Mouse (Mus musculus) spleen, adult 2 months (tissue): ENCODE measurements at regions not wholly inside any gene's neighbourhood (a gene's known extent, or its start where the extent isn't known, plus 50 kb on each side); places are given as distances from the start of the nearest gene placed in this dataset.

Experiments
- DNase-seq, 2 experiments: peaks; one replicate each; pipeline versions ENCODE4 v3.0.0 to v3.0.0-alpha.2; 2012 to 2021; ENCODE audit warnings: low spot score in 2 of 2, low read depth in 1 of 2
- H3K27ac ChIP-seq: fragments of 200-500 bp; 2 replicates; pipeline ENCODE4 v1.5.1; 2012; ENCODE audit warnings: low read length, inconsistent platforms; ENCODE audit not compliant: insufficient read depth
- H3K27me3 ChIP-seq: fragments of 200-500 bp; 2 replicates; pipeline ENCODE4 v1.6.1; 2012; ENCODE audit warnings: mild to moderate bottlenecking, moderate library complexity, low read length, inconsistent platforms; ENCODE audit not compliant: control insufficient read depth, insufficient read depth
- H3K36me3 ChIP-seq: fragments of 200-500 bp; 2 replicates; pipeline ENCODE4 v1.6.1; 2012; ENCODE audit warnings: mild to moderate bottlenecking, low read length, inconsistent platforms; ENCODE audit not compliant: control insufficient read depth, insufficient read depth
- H3K4me1 ChIP-seq: fragments of 200-500 bp; 2 replicates; pipeline ENCODE4 v1.6.1; 2011; ENCODE audit warnings: inconsistent platforms; ENCODE audit not compliant: control insufficient read depth, insufficient read depth, insufficient read length
- H3K4me3 ChIP-seq: fragments of 200-500 bp; 2 replicates; pipeline ENCODE4 v1.5.1; 2011; ENCODE audit warnings: mild to moderate bottlenecking, inconsistent platforms; ENCODE audit not compliant: insufficient read depth, insufficient read length; ENCODE audit errors: extremely low read depth
- CTCF ChIP-seq: fragments of 200-500 bp; IDR thresholded peaks from 2 replicates; pipeline ENCODE4 v1.5.1; 2011; ENCODE audit warnings: mild to moderate bottlenecking, inconsistent platforms; ENCODE audit not compliant: insufficient read depth, insufficient read length, insufficient replicate concordance; ENCODE audit errors: extremely low read depth
- POLR2A ChIP-seq: fragments of 200-500 bp; IDR thresholded peaks from 2 replicates; pipeline ENCODE4 v1.6.1; 2011; ENCODE audit warnings: low read depth, low read length, inconsistent platforms
- WGBS: fragments of 180-500 bp; shearing (Covaris S2); methylation state at CpG from one replicate; pipeline ENCODE4 v1.1.7; 2018; 5-methylcytosine and 5-hydroxymethylcytosine counted together

GRCm38 (mm10) chr7:133203933-133204332, 79.8 kb upstream of the Ctbp2 start:
- Histone ChIP-seq H3K36me3 (no peaks in the 10 kb centered on the region), H3K4me1 (no peaks in the 10 kb centered on the region), H3K27ac (no peak overlapping the region), H3K4me3 (no peak overlapping the region), H3K27me3 (no peaks in the 10 kb centered on the region)
- TF ChIP-seq POLR2A (no peak), CTCF (no peak)
- WGBS, result 96% methylated on average over 7 of the region's 7 CpGs
- no peak for DNase-seq

- no peak overlapping the region for H3K27ac ChIP-seq
- no peak for TF ChIP-seq CTCF
- TF ChIP-seq POLR2A, result no peak
- no peaks in the 10 kb centered on the region for H3K27me3 ChIP-seq
- no peak for DNase-seq
- WGBS, result 72% methylated on average over 13 of the region's 13 CpGs
- H3K36me3 ChIP-seq, result no peaks in the 10 kb centered on the region
- no peaks in the 10 kb centered on the region for H3K4me1 ChIP-seq
- H3K4me3 ChIP-seq, result no peak overlapping the region
Observed at GRCm38 (mm10) chr7:133202092-133202880, 78.1 kb upstream of the Ctbp2 start.

GRCm38 (mm10) chr7:133199046-133199445, 74.9 kb upstream of the Ctbp2 start:
- TF ChIP-seq POLR2A (no peak), CTCF (no peak)
- H3K27ac ChIP-seq, result no peak overlapping the region
- H3K4me1 ChIP-seq, result no peaks in the 10 kb centered on the region
- DNase-seq, result no peak
- 39% methylated on average over 4 of the region's 4 CpGs for WGBS
- no peak overlapping the region for H3K4me3 ChIP-seq
- no peaks in the 10 kb centered on the region for H3K36me3 ChIP-seq
- no peaks in the 10 kb centered on the region for H3K27me3 ChIP-seq

- no peaks in the 10 kb centered on the region for H3K36me3 ChIP-seq
- H3K4me3 ChIP-seq, result no peak overlapping the region
- no peaks in the 10 kb centered on the region for H3K4me1 ChIP-seq
- H3K27me3 ChIP-seq, result no peaks in the 10 kb centered on the region
- no peak for TF ChIP-seq CTCF
- TF ChIP-seq POLR2A, result no peak
- H3K27ac ChIP-seq, result no peak overlapping the region
- WGBS, result 65% methylated on average over 7 of the region's 7 CpGs
- DNase-seq, result no peak
Observed at GRCm38 (mm10) chr7:133189880-133190462, 65.8 kb upstream of the Ctbp2 start.

GRCm38 (mm10) chr7:133185931-133186601, 61.9 kb upstream of the Ctbp2 start:
- H3K36me3 ChIP-seq, result no peaks in the 10 kb centered on the region
- no peaks in the 10 kb centered on the region for H3K27me3 ChIP-seq
- H3K27ac ChIP-seq, result no peak overlapping the region
- DNase-seq, result no peak
- 32% methylated on average over 12 of the region's 12 CpGs for WGBS
- no peaks in the 10 kb centered on the region for H3K4me1 ChIP-seq
- TF ChIP-seq CTCF (no peak), POLR2A (no peak)
- no peak overlapping the region for H3K4me3 ChIP-seq

GRCm38 (mm10) chr7:133184905-133185594, 60.9 kb upstream of the Ctbp2 start:
- Histone ChIP-seq H3K27me3 (no peaks in the 10 kb centered on the region), H3K36me3 (no peaks in the 10 kb centered on the region), H3K4me3 (no peak overlapping the region), H3K27ac (no peak overlapping the region), H3K4me1 (no peaks in the 10 kb centered on the region)
- DNase-seq, result no peak
- no peak for TF ChIP-seq POLR2A
- TF ChIP-seq CTCF, result no peak
- 70% methylated on average over 16 of the region's 16 CpGs for WGBS
